Mouse (Mus musculus): ENCODE data around the gene 4921524J17Rik. TPM values are rescaled to one million over a fixed set of nuclear protein-coding genes. Genes with fewer than 3 reads are reported as not detected.

4921524J17Rik gene
- polyA plus RNA-seq, 1 experiment from 2014 or later = 46.5 TPM

DNA sequence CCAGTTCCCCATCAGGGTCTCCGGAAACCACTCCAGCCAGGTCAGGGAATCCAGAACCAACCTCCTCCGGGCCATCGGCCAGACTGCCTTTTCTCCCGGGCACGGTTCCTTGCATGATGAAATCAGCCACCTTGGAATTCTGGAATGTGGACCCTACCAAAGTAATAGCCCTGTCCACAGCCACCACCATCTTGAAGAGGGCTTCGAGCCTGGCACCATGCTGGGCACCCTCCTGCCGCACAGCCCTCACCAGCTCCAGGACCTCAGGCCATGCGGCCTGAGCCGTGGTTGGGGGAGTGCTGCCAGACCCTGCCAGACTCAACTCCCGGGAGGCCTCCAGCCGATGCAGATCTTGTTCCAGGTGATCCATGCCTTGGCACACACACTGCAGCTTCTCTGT lies 68.0 kb downstream of the 4921524J17Rik start:
- H3K27ac ChIP-seq (ENCODE audit: low read length) = no peak overlapping the region
- no peaks in the 10 kb centered on the region for H3K4me1 ChIP-seq (ENCODE audit: control insufficient read depth, insufficient read depth, low read length)
- no peak overlapping the region for H3K9ac ChIP-seq (ENCODE audit: low read depth, low read length)
- no peak overlapping the region for H3K4me2 ChIP-seq (ENCODE audit: low read length)
- ATAC-seq = no peak
- H3K9me3 ChIP-seq (replicated peaks; ENCODE audit: control insufficient read depth, low read length, poor library complexity, severe bottlenecking) = no peaks in the 10 kb centered on the region
- 86% methylated on average over 11 of the region's 11 CpGs for WGBS
- H3K36me3 ChIP-seq (ENCODE audit: control insufficient read depth, insufficient read depth, low read length) = no peaks in the 10 kb centered on the region
- H3K27me3 ChIP-seq (ENCODE audit: control insufficient read depth, insufficient read depth, low read depth, low read length) = no peaks in the 10 kb centered on the region
- H3K4me3 ChIP-seq (ENCODE audit: low read depth, low read length) = no peak overlapping the region

GRCm38 (mm10) chr8:85363406-85363805 lies 69.2 kb downstream of the 4921524J17Rik start:
- Histone ChIP-seq H3K27ac (ENCODE audit: low read length) (no peak overlapping the region), H3K9ac (ENCODE audit: low read depth, low read length) (no peak overlapping the region), H3K4me1 (ENCODE audit: control insufficient read depth, insufficient read depth, low read length) (no peaks in the 10 kb centered on the region), H3K9me3 (replicated peaks; ENCODE audit: control insufficient read depth, low read length, poor library complexity, severe bottlenecking) (no peaks in the 10 kb centered on the region), H3K27me3 (ENCODE audit: control insufficient read depth, insufficient read depth, low read depth, low read length) (no peaks in the 10 kb centered on the region), H3K4me2 (ENCODE audit: low read length) (no peak overlapping the region), H3K4me3 (ENCODE audit: low read depth, low read length) (no peak overlapping the region), H3K36me3 (ENCODE audit: control insufficient read depth, insufficient read depth, low read length) (no peaks in the 10 kb centered on the region)
- WGBS = 71% methylated on average over 6 of the region's 6 CpGs
- no peak for ATAC-seq

DNA sequence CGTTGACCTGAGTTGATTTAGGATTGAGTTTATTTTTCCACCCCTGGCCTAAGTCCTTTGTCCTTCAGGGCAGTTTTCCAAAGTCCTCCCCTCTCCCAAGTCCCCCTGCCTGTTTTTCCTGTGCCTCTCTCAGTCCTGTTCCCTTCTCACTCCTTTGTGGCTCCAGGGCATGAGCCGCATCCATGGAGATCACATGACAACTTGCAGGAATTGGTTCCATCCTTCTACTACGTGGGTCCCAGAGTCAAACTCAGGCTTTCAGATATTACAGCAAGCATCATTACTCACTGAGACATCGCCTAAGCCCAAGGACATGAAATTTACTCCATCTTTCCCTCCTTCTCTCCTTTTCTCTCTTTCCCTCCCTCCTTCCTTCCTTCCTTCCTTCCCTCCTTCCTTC lies 70.4 kb downstream of the 4921524J17Rik start:
- Histone ChIP-seq H3K27me3 (ENCODE audit: control insufficient read depth, insufficient read depth, low read depth, low read length) (no peaks in the 10 kb centered on the region), H3K9me3 (replicated peaks; ENCODE audit: control insufficient read depth, low read length, poor library complexity, severe bottlenecking) (no peaks in the 10 kb centered on the region), H3K4me2 (ENCODE audit: low read length) (no peak overlapping the region), H3K4me1 (ENCODE audit: control insufficient read depth, insufficient read depth, low read length) (no peaks in the 10 kb centered on the region), H3K36me3 (ENCODE audit: control insufficient read depth, insufficient read depth, low read length) (no peaks in the 10 kb centered on the region), H3K9ac (ENCODE audit: low read depth, low read length) (no peak overlapping the region), H3K4me3 (ENCODE audit: low read depth, low read length) (no peak overlapping the region), H3K27ac (ENCODE audit: low read length) (no peak overlapping the region)
- WGBS = 82% methylated on average over 4 of the region's 4 CpGs
- no peak for ATAC-seq

Other genes starting within 250 kb of the 4921524J17Rik start
- not detected in 2 replicates for gene Olfr371, start 206.8 kb downstream of the 4921524J17Rik start, polyA plus RNA-seq (2015; fragmentation: Nextera tagmentation; extraction: Ambion mirVana)
- 65.0 and 67.1 TPM in 2 replicates for gene Orc6, start 133.2 kb downstream of the 4921524J17Rik start, polyA plus RNA-seq (2015; fragmentation: Nextera tagmentation; extraction: Ambion mirVana)
- 189 and 193 TPM in 2 replicates for gene Vps35, start 133.0 kb downstream of the 4921524J17Rik start, polyA plus RNA-seq (2015; fragmentation: Nextera tagmentation; extraction: Ambion mirVana)
- gene Mylk3, start 46.5 kb downstream of the 4921524J17Rik start, polyA plus RNA-seq (2015; fragmentation: Nextera tagmentation; extraction: Ambion mirVana) = 0.09 and 0.36 TPM in 2 replicates
- 37.7 and 42.2 TPM in 2 replicates for gene Gpt2, start 59.7 kb upstream of the 4921524J17Rik start, polyA plus RNA-seq (2015; fragmentation: Nextera tagmentation; extraction: Ambion mirVana)
- 171 and 177 TPM in 2 replicates for gene Dnaja2, start 122.5 kb upstream of the 4921524J17Rik start, polyA plus RNA-seq (2015; fragmentation: Nextera tagmentation; extraction: Ambion mirVana)